Mouse (Mus musculus): Measurements from ENCODE around the gene Rtn3. TPM values are rescaled to one million over a fixed set of nuclear protein-coding genes. Genes with fewer than 3 reads are reported as not detected.
A peak's percentile ranks its signal among the peaks of the same experiment; 100 is the strongest.

Gene Rtn3
- polyA plus RNA-seq, 1 experiment = 71.7 TPM

DNA sequence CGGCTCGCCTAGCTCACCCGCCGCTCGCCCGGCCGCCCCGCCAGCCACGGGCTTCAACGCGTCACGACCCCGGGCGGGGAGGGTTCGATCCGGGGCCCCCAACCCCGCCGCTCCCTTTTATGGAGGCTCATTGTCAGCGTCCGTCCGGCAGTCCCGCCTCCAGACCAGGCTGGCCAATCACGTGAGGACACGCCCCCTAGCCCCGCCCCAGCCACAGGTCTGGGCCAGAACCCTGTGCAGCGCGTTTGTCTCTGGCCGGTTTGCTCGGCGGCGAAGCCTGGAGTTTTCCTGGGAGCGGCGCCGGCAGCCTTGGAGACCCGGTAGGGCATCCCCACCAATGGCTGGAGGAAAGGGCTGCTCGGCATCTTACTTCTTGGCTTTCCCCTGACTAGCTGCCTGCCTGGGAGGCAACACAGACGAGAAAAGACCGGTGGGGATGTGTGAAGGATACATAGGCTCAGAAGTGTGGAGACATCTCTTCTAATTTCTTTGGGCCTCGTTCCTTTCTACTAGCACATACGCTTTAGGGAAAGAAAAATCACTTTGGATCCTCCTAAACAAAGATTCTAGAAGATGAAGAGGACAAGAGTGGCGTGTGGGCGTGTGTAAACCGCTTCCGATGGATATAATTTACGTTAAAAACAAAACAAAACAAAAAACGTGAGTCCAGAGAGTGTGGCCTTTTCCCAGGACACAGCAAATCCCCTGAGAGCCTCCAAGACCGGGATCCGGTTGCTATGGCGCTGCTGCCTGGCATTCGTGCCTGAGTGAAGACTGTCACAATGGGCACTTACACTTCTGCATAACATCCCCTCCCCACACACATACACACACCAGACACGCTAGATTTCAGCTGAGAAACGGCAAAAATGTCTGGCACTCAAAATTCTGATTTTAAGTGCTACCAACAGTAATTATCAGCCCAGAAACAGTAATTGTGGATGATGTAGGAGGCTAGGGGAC, 99.9 kb downstream of the Rtn3 start, which contains the start of gene Spindoc:
TSS of gene Spindoc (minus strand) at position 92 of the 963 bp plus-strand sequence.
- TF ChIP-seq FOSL1 (IDR thresholded peaks at IDR 0.05; ENCODE audit: insufficient read depth, low read length, poor library complexity, severe bottlenecking) = no peak
- TF ChIP-seq MAX (IDR thresholded peaks at IDR 0.05) = peak; percentile 17
- peak; percentile 78 for TF ChIP-seq USF1 (IDR thresholded peaks at IDR 0.05; ENCODE audit: low read depth)
- Histone ChIP-seq H3K79me3 (ENCODE audit: low read depth) (peaks cover 9% of the 10 kb centered on the region), H3K4me3 (ENCODE audit: insufficient read depth, poor library complexity, severe bottlenecking) (peak within 1 kb of the TSS; percentile 77), H3K79me2 (ENCODE audit: control insufficient read depth, insufficient read depth) (peaks cover 42% of the 10 kb centered on the region), H3K27me3 (ENCODE audit: control insufficient read depth, insufficient read depth, insufficient read length) (no peaks in the 10 kb centered on the region), H3ac (ENCODE audit: control insufficient read depth, insufficient read length, low read depth) (peak within 1 kb of the TSS; percentile 88), H3K36me3 (ENCODE audit: control insufficient read depth, insufficient read depth) (no peaks in the 10 kb centered on the region)

DNA sequence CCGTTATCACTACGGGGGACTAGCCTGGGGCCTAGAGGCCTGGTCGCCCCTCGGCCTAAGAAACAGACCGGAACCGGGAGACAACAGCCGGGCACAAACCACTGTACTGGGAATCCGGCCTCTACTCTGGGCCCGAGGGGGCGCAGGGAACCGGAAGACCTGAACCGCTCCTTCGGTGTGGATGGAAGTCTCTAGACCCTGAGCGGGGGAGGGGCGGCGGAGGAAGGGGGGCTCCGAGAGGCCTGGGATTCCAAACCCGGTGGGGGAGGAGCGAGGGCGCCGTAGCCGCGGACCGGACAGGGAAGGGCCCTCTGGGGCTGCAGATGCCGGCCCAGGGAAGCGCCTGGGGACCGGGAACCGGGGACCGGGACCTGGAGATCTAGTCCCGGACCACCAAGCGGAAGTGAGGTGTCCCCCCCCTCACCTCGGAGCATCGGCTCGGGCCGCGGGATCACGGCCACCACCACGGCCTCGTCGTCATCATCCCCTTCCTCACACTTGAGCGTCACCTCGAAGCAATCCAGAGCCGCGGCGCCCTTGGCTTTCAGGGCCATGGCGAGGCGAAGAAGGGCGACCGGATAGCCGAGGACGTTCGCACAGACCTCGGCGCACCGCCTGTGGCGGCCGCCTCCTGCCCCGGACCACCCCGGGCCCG, 100.7 kb downstream of the Rtn3 start:
- H3K27me3 ChIP-seq (ENCODE audit: control insufficient read depth, insufficient read depth, insufficient read length) = no peaks in the 10 kb centered on the region
- no peaks in the 10 kb centered on the region for H3K36me3 ChIP-seq (ENCODE audit: control insufficient read depth, insufficient read depth)
- TF ChIP-seq MYOD1 (IDR thresholded peaks at IDR 0.05; ENCODE audit: control insufficient read depth, insufficient read length, low read depth) (no peak), MAX (IDR thresholded peaks at IDR 0.05) (no peak), CEBPB (IDR thresholded peaks at IDR 0.05; ENCODE audit: low read depth) (no peak), MYOG (IDR thresholded peaks at IDR 0.05; ENCODE audit: control insufficient read depth, extremely low read depth, insufficient read length) (no peak), FOSL1 (IDR thresholded peaks at IDR 0.05; ENCODE audit: insufficient read depth, low read length, poor library complexity, severe bottlenecking) (no peak), USF1 (IDR thresholded peaks at IDR 0.05; ENCODE audit: low read depth) (no peak), CTCF (IDR thresholded peaks at IDR 0.05; ENCODE audit: control insufficient read depth, insufficient read depth, insufficient read length) (no peak)
- H3K4me3 ChIP-seq (ENCODE audit: insufficient read depth, poor library complexity, severe bottlenecking) = peak overlapping the region; percentile 77
- H3K79me2 ChIP-seq (ENCODE audit: control insufficient read depth, insufficient read depth) = peaks cover 48% of the 10 kb centered on the region
- H3ac ChIP-seq (ENCODE audit: control insufficient read depth, insufficient read length, low read depth) = peak overlapping the region; percentile 87
- peaks cover 9% of the 10 kb centered on the region for H3K79me3 ChIP-seq (ENCODE audit: low read depth)

DNA sequence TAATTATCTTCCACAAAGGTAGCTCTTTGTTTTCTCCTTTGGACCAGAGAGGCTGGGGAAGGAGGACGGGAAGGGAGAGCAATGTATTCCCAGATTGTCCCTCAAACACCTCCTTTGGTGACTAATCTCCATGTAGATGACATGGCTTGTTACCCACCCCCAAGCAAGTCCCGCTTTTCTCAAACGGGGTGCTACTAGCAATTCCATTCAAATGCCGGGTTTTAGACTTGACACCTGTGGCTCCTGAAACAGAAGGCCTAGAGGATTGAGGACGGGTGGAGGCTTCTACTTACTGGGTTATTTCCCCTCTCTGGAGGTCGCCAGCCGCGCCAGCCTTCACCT, 101.2 kb downstream of the Rtn3 start:
- Histone ChIP-seq H3K27me3 (ENCODE audit: control insufficient read depth, insufficient read depth, insufficient read length) (no peaks in the 10 kb centered on the region), H3K79me3 (ENCODE audit: low read depth) (peaks cover 12% of the 10 kb centered on the region), H3K36me3 (ENCODE audit: control insufficient read depth, insufficient read depth) (peaks cover 5% of the 10 kb centered on the region), H3K4me3 (ENCODE audit: insufficient read depth, poor library complexity, severe bottlenecking) (peak overlapping the region; percentile 77), H3K79me2 (ENCODE audit: control insufficient read depth, insufficient read depth) (peaks cover 53% of the 10 kb centered on the region), H3ac (ENCODE audit: control insufficient read depth, insufficient read length, low read depth) (peak overlapping the region; percentile 87)
- TF ChIP-seq MYOD1 (IDR thresholded peaks at IDR 0.05; ENCODE audit: control insufficient read depth, insufficient read length, low read depth) (no peak), USF1 (IDR thresholded peaks at IDR 0.05; ENCODE audit: low read depth) (no peak)

DNA sequence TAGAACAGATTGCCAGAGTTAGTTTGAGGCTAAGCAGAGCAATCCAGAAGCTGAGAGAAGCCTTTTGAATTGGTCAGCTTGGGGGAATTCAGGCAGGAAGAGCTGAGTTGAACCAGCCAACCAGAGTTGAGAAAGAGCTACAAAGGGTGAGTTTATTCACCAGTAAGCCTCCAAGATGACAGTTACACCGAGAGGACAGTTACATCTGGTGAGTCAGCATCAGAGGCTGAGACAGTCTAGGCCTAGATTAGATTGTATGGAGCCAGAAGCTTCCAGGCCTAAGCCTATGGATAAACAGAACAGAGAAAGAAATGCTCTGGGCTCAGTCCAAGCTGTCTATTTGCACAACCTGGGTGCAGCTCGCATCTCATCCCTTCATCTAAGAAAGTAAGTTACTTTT, 105.4 kb downstream of the Rtn3 start:
- peaks cover 40% of the 10 kb centered on the region for H3K36me3 ChIP-seq (ENCODE audit: control insufficient read depth, insufficient read depth)
- no peak for TF ChIP-seq USF1 (IDR thresholded peaks at IDR 0.05; ENCODE audit: low read depth)

More for the DNA sequence above, 105.4 kb downstream of the Rtn3 start:
- Histone ChIP-seq H3K79me2 (ENCODE audit: control insufficient read depth, insufficient read depth) (peaks cover 59% of the 10 kb centered on the region), H3K79me3 (ENCODE audit: low read depth) (peaks cover 15% of the 10 kb centered on the region), H3K4me3 (ENCODE audit: insufficient read depth, poor library complexity, severe bottlenecking) (no peak overlapping the region), H3ac (ENCODE audit: control insufficient read depth, insufficient read length, low read depth) (no peak overlapping the region), H3K27me3 (ENCODE audit: control insufficient read depth, insufficient read depth, insufficient read length) (no peaks in the 10 kb centered on the region)

Small RNAs within 50 kb of the gene (microRNA-seq; reads per million reads assigned to microRNA genes)
- gene Mir6991 (ENCODE audit: borderline microRNAs expressed) = 1.0 reads per million, percentile 23 among the genes with 10 or more reads in this experiment

Other genes with a start within 250 kb of the Rtn3 start
- gene Naa40, start 242.1 kb downstream of the Rtn3 start, polyA plus RNA-seq (2012; fragmentation: generic; extraction: Trizol) = 16.8 TPM
- gene Rcor2, start 216.0 kb downstream of the Rtn3 start, polyA plus RNA-seq (2012; fragmentation: generic; extraction: Trizol) = 21.0 TPM
- 27.2 TPM for gene Mark2, start 141.4 kb downstream of the Rtn3 start, polyA plus RNA-seq (2012; fragmentation: generic; extraction: Trizol)
- gene Spindoc, start 100.3 kb downstream of the Rtn3 start, polyA plus RNA-seq (2012; fragmentation: generic; extraction: Trizol) = 21.6 TPM
- 19.3 TPM for gene 2700081O15Rik, start 65.7 kb downstream of the Rtn3 start, polyA plus RNA-seq (2012; fragmentation: generic; extraction: Trizol)
- 16.0 TPM for gene Atl3, start 10.8 kb upstream of the Rtn3 start, polyA plus RNA-seq (2012; fragmentation: generic; extraction: Trizol)
- 17.2 TPM for gene Pla2g16, start 74.2 kb upstream of the Rtn3 start, polyA plus RNA-seq (2012; fragmentation: generic; extraction: Trizol)
- gene Lgals12, start 123.9 kb upstream of the Rtn3 start, polyA plus RNA-seq (2012; fragmentation: generic; extraction: Trizol) = not detected
- gene Hrasls5, start 129.3 kb upstream of the Rtn3 start, polyA plus RNA-seq (2012; fragmentation: generic; extraction: Trizol) = not detected
- not detected for gene Slc22a19, start 228.0 kb upstream of the Rtn3 start, polyA plus RNA-seq (2012; fragmentation: generic; extraction: Trizol)

All from C2C12 (cell line).